Mouse (Mus musculus) stomach, postnatal 0 days (tissue): Measurements from ENCODE around the gene Ppp2r5c.

Experiments used
- CTCF ChIP-seq: IDR thresholded peaks from 2 replicates; pipeline ENCODE4 v1.5.1; 2016; ENCODE audit warnings: antibody characterized with exemption, low read depth, mild to moderate bottlenecking, moderate library complexity
- EP300 ChIP-seq: optimal IDR thresholded peaks from 2 replicates; pipeline ENCODE3; 2016; ENCODE audit warnings: antibody characterized with exemption

GRCm38 (mm10) chr12:110535361-110535760 lies 88.4 kb downstream of the Ppp2r5c start:
- TF ChIP-seq CTCF, result no peak
- TF ChIP-seq EP300, result no peak
